Mouse (Mus musculus) E14TG2a.4 (cell line): Measurements from ENCODE around the gene Csnk2a2.
A peak's percentile ranks its signal among the peaks of the same experiment; 100 is the strongest.

Experiments
- H3K27me3 ChIP-seq: 2 replicates; pipeline ENCODE4 v1.6.1; 2014; ENCODE audit warnings: low read length, control low read depth; ENCODE audit not compliant: insufficient read depth
- H3K36me3 ChIP-seq: 2 replicates; pipeline ENCODE4 v1.6.1; 2014; ENCODE audit warnings: low read length, control low read depth; ENCODE audit not compliant: insufficient read depth
- H3K4me1 ChIP-seq: replicated peaks from 2 replicates; pipeline ENCODE4 v1.6.1; 2014; ENCODE audit warnings: low read depth, low read length, control low read depth
- H3K4me3 ChIP-seq: replicated peaks from 2 replicates; pipeline ENCODE4 v1.5.1; 2014; ENCODE audit warnings: mild to moderate bottlenecking, low read length
- H3K9me3 ChIP-seq: 2 replicates; pipeline ENCODE4 v1.6.1; 2014; ENCODE audit warnings: low read length, control low read depth
- CTCF ChIP-seq: conservative IDR thresholded peaks from 2 replicates; pipeline ENCODE4 v1.5.1; 2014; ENCODE audit warnings: low read length
- NANOG ChIP-seq: IDR thresholded peaks from 2 replicates; pipeline ENCODE4 v1.6.1; 2014; ENCODE audit warnings: borderline replicate concordance, low read length, mixed read lengths
- POU5F1 ChIP-seq: IDR thresholded peaks from 2 replicates; pipeline ENCODE4 v1.6.1; 2014; ENCODE audit warnings: low read length, borderline replicate concordance

Csnk2a2 gene

DNA sequence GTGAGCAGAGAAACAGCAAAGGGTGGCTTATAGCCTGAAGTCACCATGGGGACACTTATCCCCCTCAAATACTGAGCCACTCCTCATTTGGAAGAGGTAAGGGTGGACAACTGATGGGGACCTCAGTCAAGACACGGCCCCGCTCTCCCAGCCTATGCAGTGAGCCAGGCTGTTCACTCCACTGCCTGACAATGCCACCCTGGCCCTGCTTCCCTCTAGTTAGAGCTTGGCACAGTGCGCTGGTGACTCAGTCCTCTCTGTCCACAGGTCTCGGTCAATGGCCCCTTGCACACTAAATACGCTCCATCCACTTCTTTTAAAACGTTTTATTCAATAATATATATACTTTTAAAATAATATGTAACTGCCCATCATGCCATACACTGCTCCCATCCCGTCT, 42.2 kb downstream of the Csnk2a2 start:
- peaks cover 61% of the 10 kb centered on the region for H3K36me3 ChIP-seq
- no peak overlapping the region for H3K4me3 ChIP-seq
- no peaks in the 10 kb centered on the region for H3K4me1 ChIP-seq
- H3K9me3 ChIP-seq, result peaks cover 22% of the 10 kb centered on the region
- H3K27me3 ChIP-seq, result no peaks in the 10 kb centered on the region
- TF ChIP-seq POU5F1 (no peak), CTCF (no peak), NANOG (no peak)

DNA sequence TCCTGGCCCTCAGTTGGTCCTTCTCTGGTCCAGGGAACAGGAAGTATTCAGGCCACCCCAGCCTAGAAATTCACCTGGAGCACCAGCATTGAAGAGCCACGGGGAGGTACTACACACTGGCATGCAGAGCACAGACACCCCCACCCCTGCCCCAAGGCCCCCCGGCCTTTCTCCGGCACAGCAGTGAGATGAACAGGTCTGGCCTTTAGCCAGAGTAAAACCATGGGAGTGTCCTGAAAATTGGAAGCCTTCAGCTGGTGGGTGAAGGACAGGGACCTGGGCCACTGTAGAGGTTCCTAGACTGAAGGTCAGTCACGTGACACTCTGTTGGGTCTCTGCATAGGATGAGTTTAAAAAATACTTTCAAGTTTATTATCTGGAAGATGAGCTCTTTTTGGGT, 44.8 kb downstream of the Csnk2a2 start:
- H3K9me3 ChIP-seq, result peaks cover 47% of the 10 kb centered on the region
- TF ChIP-seq CTCF (no peak), NANOG (no peak), POU5F1 (no peak)
- no peaks in the 10 kb centered on the region for H3K27me3 ChIP-seq
- no peak overlapping the region for H3K4me3 ChIP-seq
- H3K36me3 ChIP-seq, result peaks cover 35% of the 10 kb centered on the region
- 0 out of 2 replicates have a peak, but pooled peaks cover 3% of the 10 kb centered on the region for H3K4me1 ChIP-seq

DNA sequence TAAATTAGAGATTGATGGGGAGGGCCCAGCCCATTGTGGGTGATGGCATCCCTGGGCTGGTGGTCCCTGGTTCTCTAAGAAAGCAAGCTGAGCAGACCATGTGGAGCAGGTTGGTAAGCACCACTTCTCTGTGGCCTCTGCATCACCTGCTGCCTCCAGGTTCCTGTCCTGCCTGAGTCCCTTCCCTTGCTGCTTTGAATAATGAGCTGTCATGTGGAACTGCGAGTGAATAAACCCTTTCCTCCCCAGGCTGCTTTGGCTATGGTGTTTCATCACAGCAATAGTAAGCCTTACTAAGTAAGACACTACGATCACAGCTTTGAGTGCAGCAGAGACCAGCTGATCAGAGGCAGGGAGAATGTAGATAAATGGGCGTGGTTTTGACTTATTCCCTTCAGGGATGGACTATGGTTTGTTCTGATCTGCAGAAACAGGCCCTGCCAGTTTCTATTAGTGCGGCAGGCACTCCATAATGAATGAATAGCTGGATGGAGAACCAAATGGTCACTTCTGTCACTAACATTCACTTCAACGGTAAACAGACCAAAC, 48.3 kb downstream of the Csnk2a2 start:
- Histone ChIP-seq H3K9me3 (peaks cover 34% of the 10 kb centered on the region), H3K27me3 (no peaks in the 10 kb centered on the region), H3K4me3 (no peak overlapping the region), H3K36me3 (no peaks in the 10 kb centered on the region), H3K4me1 (peaks cover 10% of the 10 kb centered on the region; the same call in 1 of the 2 replicates)
- no peak for TF ChIP-seq NANOG
- no peak for TF ChIP-seq CTCF
- no peak for TF ChIP-seq POU5F1

DNA sequence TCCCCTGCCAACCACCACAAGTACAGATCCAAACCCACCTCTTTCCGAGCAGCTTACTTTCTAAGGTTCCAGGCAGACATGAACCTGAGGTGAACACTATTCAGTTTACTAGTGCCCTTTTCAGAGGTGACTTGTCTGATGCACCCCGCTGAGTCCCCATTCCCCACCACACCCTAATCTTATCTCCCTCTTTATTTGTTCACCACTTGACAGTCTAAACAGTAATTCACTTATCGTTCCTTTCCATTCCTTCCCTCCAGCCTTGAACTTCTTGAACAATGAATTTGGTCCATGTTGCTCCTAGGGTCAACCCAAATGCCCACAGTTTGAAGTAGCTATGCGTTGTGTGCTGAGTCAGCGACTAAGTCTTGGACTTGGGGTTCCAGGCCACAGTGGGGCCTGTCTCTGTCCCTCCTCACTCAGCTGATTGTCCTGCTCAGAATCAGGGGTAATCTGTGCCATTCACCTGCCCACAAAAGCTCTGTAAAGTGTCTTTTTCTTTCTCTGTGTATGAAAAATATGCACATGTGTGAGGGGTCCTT, 49.6 kb downstream of the Csnk2a2 start:
- Histone ChIP-seq H3K4me3 (no peak overlapping the region), H3K4me1 (peaks cover 14% of the 10 kb centered on the region; the same call in 1 of the 2 replicates), H3K9me3 (peaks cover 34% of the 10 kb centered on the region), H3K27me3 (no peaks in the 10 kb centered on the region), H3K36me3 (no peaks in the 10 kb centered on the region)
- no peak for TF ChIP-seq POU5F1
- no peak for TF ChIP-seq CTCF
- no peak for TF ChIP-seq NANOG

DNA sequence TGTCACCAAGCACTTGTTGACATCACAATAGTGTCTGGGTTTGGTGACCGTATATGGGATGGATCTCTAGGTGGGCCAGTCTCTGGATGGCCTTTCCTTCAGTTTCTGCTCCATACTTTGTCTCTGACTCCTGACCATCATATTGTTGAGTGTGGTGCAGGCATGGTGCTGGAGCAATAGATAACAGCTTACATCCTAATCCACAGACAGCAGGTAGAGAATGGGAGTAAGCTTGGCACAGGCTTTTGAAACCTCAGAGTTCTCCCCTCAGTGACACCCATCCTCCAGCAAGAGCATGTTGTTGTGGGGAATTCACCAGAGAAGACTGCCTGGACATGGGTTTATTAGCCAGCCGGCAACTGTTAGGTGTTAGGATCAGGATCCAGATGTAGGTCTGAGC, 50.4 kb downstream of the Csnk2a2 start:
- no peak for TF ChIP-seq POU5F1
- TF ChIP-seq CTCF, result no peak
- no peak for TF ChIP-seq NANOG
- Histone ChIP-seq H3K4me3 (no peak overlapping the region), H3K9me3 (peaks cover 34% of the 10 kb centered on the region), H3K27me3 (no peaks in the 10 kb centered on the region), H3K36me3 (no peaks in the 10 kb centered on the region), H3K4me1 (peaks cover 17% of the 10 kb centered on the region; the same call in 1 of the 2 replicates)

DNA sequence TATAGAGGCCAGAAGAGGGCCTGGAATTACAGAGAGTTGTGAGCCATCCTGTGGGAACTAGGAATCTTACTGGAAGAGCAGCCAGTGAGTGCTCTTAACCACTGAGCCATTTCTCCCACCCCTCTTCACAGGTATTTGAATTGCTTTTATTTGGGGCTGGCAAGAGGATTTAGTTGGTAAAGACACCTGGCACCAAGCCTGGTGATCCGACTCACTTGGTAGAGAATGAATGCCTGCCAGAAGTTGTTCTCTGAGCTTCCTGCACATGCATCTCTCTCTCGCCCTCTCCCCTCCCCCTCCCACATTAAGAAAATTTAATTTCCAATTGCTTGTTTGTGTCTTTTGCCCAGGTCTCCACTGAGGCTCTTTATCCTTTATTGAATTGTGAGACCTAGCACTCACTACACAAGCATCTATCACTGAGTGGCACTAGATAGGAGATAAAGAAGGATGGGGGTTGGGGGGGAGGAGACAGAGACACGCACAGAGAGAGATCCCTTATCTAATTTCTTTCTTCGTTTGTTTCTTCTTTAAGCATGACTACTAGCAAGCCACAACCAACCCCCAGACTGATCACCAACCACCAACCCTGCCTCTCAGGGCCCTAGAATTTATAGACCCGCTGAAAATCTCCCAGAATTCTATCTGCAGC, 52.4 kb downstream of the Csnk2a2 start:
- Histone ChIP-seq H3K9me3 (peaks cover 23% of the 10 kb centered on the region), H3K4me1 (peaks cover 33% of the 10 kb centered on the region), H3K27me3 (no peaks in the 10 kb centered on the region), H3K4me3 (no peak overlapping the region), H3K36me3 (peaks cover 11% of the 10 kb centered on the region)
- TF ChIP-seq CTCF (no peak), POU5F1 (no peak), NANOG (no peak)

DNA sequence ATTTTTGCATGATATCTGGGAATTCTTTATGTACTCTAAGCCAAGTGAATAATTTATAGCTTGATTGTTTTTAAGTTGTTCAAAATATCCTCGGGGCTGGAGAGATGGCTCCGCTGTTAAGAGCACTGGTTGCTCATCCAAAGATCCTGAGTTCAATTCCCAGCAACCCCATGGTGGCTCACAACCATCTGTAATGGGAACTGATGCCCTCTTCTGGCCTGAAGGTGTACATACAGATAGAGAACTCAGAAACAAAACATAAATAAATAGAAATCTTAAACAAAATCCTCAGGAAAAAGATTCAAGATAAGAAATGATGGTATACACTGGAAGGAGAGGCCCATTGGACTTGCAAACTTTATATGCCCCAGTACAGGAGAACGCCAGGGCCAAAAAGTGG, 53.9 kb downstream of the Csnk2a2 start:
- Histone ChIP-seq H3K4me1 (peaks cover 42% of the 10 kb centered on the region), H3K36me3 (peaks cover 20% of the 10 kb centered on the region), H3K4me3 (no peak overlapping the region), H3K27me3 (no peaks in the 10 kb centered on the region), H3K9me3 (peaks cover 8% of the 10 kb centered on the region)
- TF ChIP-seq POU5F1 (no peak), CTCF (peak; percentile 27; the same call in 1 of the 2 replicates)

DNA sequence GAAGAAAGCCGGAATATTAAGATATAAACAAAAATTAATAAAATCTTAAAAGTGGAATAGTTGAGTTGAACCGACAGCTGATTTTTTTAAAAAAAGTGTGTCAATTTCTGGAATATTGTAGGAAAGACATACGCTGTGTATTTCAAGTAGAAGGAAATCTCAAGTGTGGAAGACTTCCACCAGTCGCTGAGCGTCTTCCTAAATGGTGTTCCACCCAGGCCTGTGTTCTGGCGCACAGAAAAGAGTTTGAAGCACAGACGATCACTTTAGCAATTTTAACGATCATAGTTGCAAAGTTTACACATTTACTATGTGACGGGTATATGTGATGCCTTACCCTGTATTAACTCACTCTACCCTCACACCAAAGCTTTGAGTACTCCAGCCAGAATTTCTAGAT, 54.4 kb downstream of the Csnk2a2 start:
- no peaks in the 10 kb centered on the region for H3K27me3 ChIP-seq
- peaks cover 20% of the 10 kb centered on the region for H3K36me3 ChIP-seq
- no peak overlapping the region; the same call in 1 of the 2 replicates for H3K4me3 ChIP-seq
- TF ChIP-seq POU5F1 (no peak), NANOG (no peak), CTCF (no peak)
- peaks cover 3% of the 10 kb centered on the region; the same call in 1 of the 2 replicates for H3K9me3 ChIP-seq
- peaks cover 42% of the 10 kb centered on the region for H3K4me1 ChIP-seq
